Comparison of ENCODE assay signal across 8 mouse cellular contexts in the genomic region with DNA sequence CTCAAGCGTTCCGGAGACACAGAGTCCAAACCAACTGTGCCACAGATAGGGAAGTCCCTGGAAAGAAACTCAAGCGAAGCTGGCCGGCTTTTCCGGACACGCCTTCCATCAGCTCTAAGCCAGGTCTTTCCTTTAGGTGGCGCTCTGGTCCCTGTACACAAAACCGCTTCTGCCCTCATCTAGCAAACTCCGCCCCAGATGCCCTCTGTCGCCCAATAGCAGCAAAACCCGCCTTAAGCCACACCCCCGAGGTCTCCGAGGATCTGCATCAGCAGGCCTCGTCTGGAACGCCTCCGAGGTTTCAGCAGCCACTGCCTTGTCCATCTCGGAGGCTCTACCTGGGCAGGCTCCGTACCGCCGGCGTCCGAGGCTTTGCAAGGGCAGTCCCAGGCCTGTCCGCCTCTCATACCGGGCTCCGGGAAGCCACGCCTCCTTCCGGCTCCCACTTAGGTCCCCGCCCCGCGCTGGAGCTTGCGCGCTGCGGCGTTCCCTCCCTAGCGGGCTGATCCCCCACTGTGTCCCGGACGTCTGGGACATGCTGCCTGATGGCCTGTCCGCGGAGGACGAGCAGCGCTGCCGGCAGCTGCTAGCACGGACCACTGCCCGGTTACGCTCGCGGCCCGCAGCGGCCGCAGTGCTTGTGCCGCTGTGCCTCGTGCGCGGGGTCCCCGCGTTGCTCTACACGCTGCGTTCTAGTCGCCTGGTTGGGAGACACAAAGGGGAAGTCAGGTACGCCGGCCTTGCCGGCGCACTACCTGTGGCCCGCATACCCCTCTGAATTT. TPM values are rescaled to one million over a fixed set of nuclear protein-coding genes. Genes with fewer than 3 reads are reported as not detected.
DNase-seq lines count a peak whose midpoint lies in the region; ATAC-seq lines count a peak whose summit lies in the region.

A gene (plus strand): TSS at position 462 of the 782 bp plus-strand sequence.
A gene (plus strand): TSS at position 508 of the 782 bp plus-strand sequence.

- peak within 1 kb of the TSS; percentile 96 for H3K27ac ChIP-seq in forebrain, embryonic 14.5 days (ENCODE audit: low read depth, low read length)
- peak within 1 kb of the TSS; percentile 97 for H3K27ac ChIP-seq in neural tube, embryonic 15.5 days (replicated peaks)

- intact Hi-C loops in heart, postnatal 14 days (cut with DNase I): no loop called here

- peaks cover 10% of the 10 kb centered on the region for H3K4me1 ChIP-seq in forebrain, embryonic 14.5 days (ENCODE audit: control insufficient read depth, insufficient read depth, low read length)
- H3K4me1 ChIP-seq in neural tube, embryonic 15.5 days: peaks cover 22% of the 10 kb centered on the region

- H3K27me3 ChIP-seq in forebrain, embryonic 14.5 days (replicated peaks; ENCODE audit: control insufficient read depth, insufficient read depth, low read length): no peaks in the 10 kb centered on the region
- no peaks in the 10 kb centered on the region for H3K27me3 ChIP-seq in neural tube, embryonic 15.5 days (replicated peaks)

- H3K9ac ChIP-seq in forebrain, embryonic 14.5 days (ENCODE audit: low read length): peak within 1 kb of the TSS; percentile 91
- peak within 1 kb of the TSS; percentile 93 for H3K9ac ChIP-seq in neural tube, embryonic 15.5 days (replicated peaks)

- H3K36me3 ChIP-seq in forebrain, embryonic 14.5 days (ENCODE audit: control insufficient read depth, insufficient read depth, low read length): peaks cover 3% of the 10 kb centered on the region; the same call in 1 of the 2 replicates
- H3K36me3 ChIP-seq in neural tube, embryonic 15.5 days: no peaks in the 10 kb centered on the region

- peak; percentile 94 for ATAC-seq in forebrain, embryonic 14.5 days
- peak; percentile 92 for ATAC-seq in neural tube, embryonic 15.5 days (ENCODE audit: low FRiP score)

- H3K9me3 ChIP-seq in forebrain, embryonic 14.5 days (replicated peaks; ENCODE audit: control insufficient read depth, low read length): no peaks in the 10 kb centered on the region
- H3K9me3 ChIP-seq in neural tube, embryonic 15.5 days (replicated peaks): no peaks in the 10 kb centered on the region

- peak; percentile 97 for DNase-seq in ES-CJ7 (ENCODE audit: low read depth, low spot score)
- DNase-seq in cerebellum, adult 11 months: peak; percentile 97
- DNase-seq in forebrain, embryonic 14.5 days (ENCODE audit: low spot score): peak; percentile 98
- DNase-seq in heart, postnatal 14 days: peak; percentile 92 to 95
- DNase-seq in layer of hippocampus, adult 11-12 months (ENCODE audit: low spot score): peak; percentile 98
- peak; percentile 97 to 98 for DNase-seq in lung, adult 18-20 months
- DNase-seq in testis, postnatal 14 days (ENCODE audit: low spot score): peak; percentile 94

- peak within 1 kb of the TSS; percentile 91 for H3K4me2 ChIP-seq in forebrain, embryonic 14.5 days (ENCODE audit: low read length)
- H3K4me2 ChIP-seq in neural tube, embryonic 15.5 days: peak within 1 kb of the TSS; percentile 80

- H3K4me3 ChIP-seq in forebrain, embryonic 14.5 days (ENCODE audit: low read depth, low read length): peak within 1 kb of the TSS; percentile 74
- H3K4me3 ChIP-seq in neural tube, embryonic 15.5 days (replicated peaks): peak within 1 kb of the TSS; percentile 83

- WGBS in forebrain, embryonic 14.5 days: under 1% methylated on average over 64 of the region's 64 CpGs
- under 1% methylated on average over 64 of the region's 64 CpGs for WGBS in neural tube, embryonic 15.5 days

RNA-seq across cellular contexts. Expression of the first gene that starts in this region (rescaled TPM):
- 35.6 and 41.1 TPM in 2 replicates for polyA plus RNA-seq in forebrain, embryonic 14.5 days (2014; fragmentation: Nextera tagmentation; extraction: Ambion mirVana)
- 10 to 100 TPM; 66.8 to 69.4 TPM for total RNA-seq in heart, postnatal 14 days (2021)
- 26.1 and 26.8 TPM in 2 replicates for polyA plus RNA-seq in neural tube, embryonic 15.5 days (2015; fragmentation: Nextera tagmentation; extraction: Ambion mirVana)

RNA-seq across cellular contexts. Expression of the second gene that starts in this region (rescaled TPM):
- polyA plus RNA-seq in forebrain, embryonic 14.5 days (2014; fragmentation: Nextera tagmentation; extraction: Ambion mirVana): 2.2 and 3.8 TPM in 2 replicates
- total RNA-seq in heart, postnatal 14 days (2021): 1 to 10 TPM; 2.0 to 2.6 TPM
- polyA plus RNA-seq in neural tube, embryonic 15.5 days (2015; fragmentation: Nextera tagmentation; extraction: Ambion mirVana): 4.5 and 5.7 TPM in 2 replicates

Comparison
In these comparisons a context has a peak if more than half of its experiments do, and no peak if none do; other contexts are left out.
1. Peak in every context shown above with its lines: DNase-seq, ATAC-seq, H3K4me3 ChIP-seq and H3K27ac ChIP-seq.